Comparison of ENCODE assay signal across 7 mouse cellular contexts in genomic region chr1:135259128-135259436, GRCm38 (mm10). TPM values are rescaled to one million over a fixed set of nuclear protein-coding genes. Genes with fewer than 3 reads are reported as not detected.
A peak's percentile ranks its signal among the peaks of the same experiment; 100 is the strongest.
DNase-seq lines count a peak whose midpoint lies in the region; ATAC-seq lines count a peak whose summit lies in the region.

No protein-coding gene starts in this region.

- DNase-seq in ZHBTc4 (ENCODE audit: low read depth, low spot score) = peak; percentile 95
- DNase-seq in cerebellum, postnatal 25 days = peak; percentile 83 to 92
- peak; percentile 61 to 66 for DNase-seq in frontal cortex, postnatal 36 days (ENCODE audit: low spot score in 2 of 2)
- peak; percentile 47 for DNase-seq in left cerebral cortex, adult 11 months (ENCODE audit: low spot score)
- DNase-seq in lung, postnatal 4 days = peak; percentile 66 to 85
- DNase-seq in right cerebral cortex, postnatal 10 days (ENCODE audit: low spot score in 2 of 2) = peak; percentile 76 to 86

- H3K9me3 ChIP-seq in hindbrain, embryonic 15.5 days = no peaks in the 10 kb centered on the region

- peaks cover 9% of the 10 kb centered on the region for H3K4me1 ChIP-seq in hindbrain, embryonic 15.5 days (replicated peaks)

- peaks cover 24% of the 10 kb centered on the region for H3K36me3 ChIP-seq in hindbrain, embryonic 15.5 days

- peak overlapping the region; percentile 4 for H3K4me3 ChIP-seq in hindbrain, embryonic 15.5 days

- H3K27me3 ChIP-seq in hindbrain, embryonic 15.5 days = no peaks in the 10 kb centered on the region

- ATAC-seq in hindbrain, embryonic 15.5 days (ENCODE audit: low FRiP score, low read depth) = peak; percentile 87

- no peak overlapping the region; the same call in 1 of the 2 replicates for H3K27ac ChIP-seq in hindbrain, embryonic 15.5 days (replicated peaks)

- under 1% methylated on average over 10 of the region's 10 CpGs for WGBS in hindbrain, embryonic 15.5 days

- H3K9ac ChIP-seq in hindbrain, embryonic 15.5 days = 0 out of 2 replicates have a peak overlapping the region, but pooled peaks have one; percentile 6

- peak overlapping the region; percentile 51 for H3K4me2 ChIP-seq in hindbrain, embryonic 15.5 days

RNA-seq across cellular contexts. Expression of gene Elf3, which starts 0.7 kb away (rescaled TPM):
- 0.45 and 0.62 TPM in 2 replicates for polyA plus RNA-seq in hindbrain, embryonic 15.5 days (2015; fragmentation: Nextera tagmentation; extraction: Ambion mirVana)

RNA-seq across cellular contexts. Expression of gene Rnpep, which starts 24.8 kb away (rescaled TPM):
- 102 and 106 TPM in 2 replicates for polyA plus RNA-seq in hindbrain, embryonic 15.5 days (2015; fragmentation: Nextera tagmentation; extraction: Ambion mirVana)

RNA-seq across cellular contexts. Expression of gene Timm17a, which starts 54.5 kb away (rescaled TPM):
- 159 and 171 TPM in 2 replicates for polyA plus RNA-seq in hindbrain, embryonic 15.5 days (2015; fragmentation: Nextera tagmentation; extraction: Ambion mirVana)
